Mouse (Mus musculus): Measurements from ENCODE around the gene Rnd1. TPM values are rescaled to one million over a fixed set of nuclear protein-coding genes. Genes with fewer than 3 reads are reported as not detected.
A peak's percentile ranks its signal among the peaks of the same experiment; 100 is the strongest.

Gene Rnd1
- 3.1 and 3.9 TPM in 2 replicates for polyA plus RNA-seq (2015; fragmentation: Nextera tagmentation; extraction: Ambion mirVana)

DNA sequence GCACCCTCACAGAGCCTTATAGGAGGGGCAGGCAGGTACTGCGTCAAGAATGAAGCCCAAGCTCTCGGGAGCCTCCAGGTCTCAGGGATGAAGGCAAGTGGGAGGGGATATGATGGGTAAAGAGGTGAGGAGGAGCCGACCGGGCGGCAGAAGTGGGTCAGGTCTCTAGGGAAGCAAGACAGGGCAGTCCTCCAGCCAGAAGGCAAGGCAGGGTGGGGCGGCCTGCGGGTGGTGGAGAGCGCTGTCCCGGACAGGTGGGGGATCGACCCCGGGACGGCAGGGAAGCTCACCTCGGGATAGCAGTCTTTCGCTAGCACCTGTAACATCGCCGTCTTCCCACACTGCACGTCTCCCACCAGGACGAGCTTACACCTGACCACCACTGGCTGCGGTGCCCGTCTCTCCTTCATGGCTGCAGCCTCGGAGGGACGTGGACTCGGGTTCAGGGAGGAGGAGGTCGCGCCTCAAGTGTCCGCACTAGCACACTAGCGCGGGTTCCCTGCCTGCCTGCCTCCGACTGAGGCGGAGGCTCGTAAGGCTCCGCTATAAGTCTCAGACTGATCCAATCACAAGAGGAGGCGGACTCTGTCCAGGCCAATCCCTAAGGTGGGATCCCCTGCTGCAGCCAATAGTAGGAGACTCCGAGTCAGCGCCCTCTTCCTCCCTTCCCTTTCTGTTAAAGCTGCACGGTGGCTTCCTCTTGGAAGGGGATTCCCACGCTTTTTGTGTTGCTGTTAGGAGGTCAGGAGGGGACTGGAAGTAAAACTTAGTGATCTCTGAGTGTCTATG, at the start of gene Rnd1:
Gene Rnd1 (minus strand): TSS at position 522 of the 789 bp plus-strand sequence.
- Histone ChIP-seq H3K36me3 (ENCODE audit: insufficient read depth, low read length) (no peaks in the 10 kb centered on the region), H3K27ac (ENCODE audit: low read length) (no peak within 1 kb of the TSS), H3K4me3 (ENCODE audit: low read depth, low read length) (peak within 1 kb of the TSS; percentile 39), H3K9me3 (ENCODE audit: low read length) (no peaks in the 10 kb centered on the region), H3K4me2 (replicated peaks; ENCODE audit: low read depth, low read length) (peak within 1 kb of the TSS; percentile 77), H3K9ac (replicated peaks; ENCODE audit: low read depth) (no peak within 1 kb of the TSS), H3K4me1 (ENCODE audit: insufficient read depth, low read depth, low read length) (no peaks in the 10 kb centered on the region), H3K27me3 (replicated peaks; ENCODE audit: insufficient read depth, low read length) (peaks cover 24% of the 10 kb centered on the region; the same call in 1 of the 2 replicates)
- peak; percentile 95 for DNase-seq (ENCODE audit: low spot score)
- TF ChIP-seq EP300 (IDR thresholded peaks at IDR 0.05) (no peak), CTCF (IDR thresholded peaks at IDR 0.05) (peak; percentile 22; the same call in 1 of the 2 replicates)
- WGBS: 1% methylated on average over 33 of the region's 37 CpGs
- peak; percentile 100 for ATAC-seq

DNA sequence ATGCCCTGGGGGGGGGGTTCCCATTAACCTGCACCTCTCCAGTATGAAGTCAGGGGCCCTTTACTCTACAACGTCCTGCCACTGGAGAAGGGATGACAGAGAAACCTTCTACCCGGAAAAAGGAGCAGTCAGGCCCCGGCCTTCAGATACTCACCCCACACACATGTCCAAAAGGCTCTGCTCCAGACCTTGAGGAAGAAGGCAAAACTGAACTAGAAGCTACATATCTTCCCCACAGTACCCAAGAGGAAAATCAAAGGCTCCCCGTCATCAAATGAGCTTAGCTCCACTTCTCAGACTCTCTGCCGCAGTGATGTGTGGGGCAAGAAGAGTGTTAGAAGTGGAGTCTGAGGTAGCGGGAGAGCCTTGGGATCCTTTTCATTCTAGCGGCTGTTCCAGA, 49.5 kb upstream of the Rnd1 start:
- no peaks in the 10 kb centered on the region for H3K27me3 ChIP-seq (replicated peaks; ENCODE audit: insufficient read depth, low read length)
- no peak for DNase-seq (ENCODE audit: low spot score)
- no peak overlapping the region; the same call in 1 of the 2 replicates for H3K9ac ChIP-seq (replicated peaks; ENCODE audit: low read depth)
- no peak overlapping the region for H3K27ac ChIP-seq (ENCODE audit: low read length)
- 47% methylated on average over 7 of the region's 7 CpGs for WGBS
- H3K36me3 ChIP-seq (ENCODE audit: insufficient read depth, low read length): no peaks in the 10 kb centered on the region
- peak overlapping the region; percentile 96 for H3K4me2 ChIP-seq (replicated peaks; ENCODE audit: low read depth, low read length)
- no peaks in the 10 kb centered on the region for H3K9me3 ChIP-seq (ENCODE audit: low read length)
- no peak for TF ChIP-seq EP300 (IDR thresholded peaks at IDR 0.05)
- TF ChIP-seq CTCF (IDR thresholded peaks at IDR 0.05): no peak
- H3K4me1 ChIP-seq (ENCODE audit: insufficient read depth, low read depth, low read length): peaks cover 12% of the 10 kb centered on the region
- H3K4me3 ChIP-seq (ENCODE audit: low read depth, low read length): no peak overlapping the region
- no peak for ATAC-seq

DNA sequence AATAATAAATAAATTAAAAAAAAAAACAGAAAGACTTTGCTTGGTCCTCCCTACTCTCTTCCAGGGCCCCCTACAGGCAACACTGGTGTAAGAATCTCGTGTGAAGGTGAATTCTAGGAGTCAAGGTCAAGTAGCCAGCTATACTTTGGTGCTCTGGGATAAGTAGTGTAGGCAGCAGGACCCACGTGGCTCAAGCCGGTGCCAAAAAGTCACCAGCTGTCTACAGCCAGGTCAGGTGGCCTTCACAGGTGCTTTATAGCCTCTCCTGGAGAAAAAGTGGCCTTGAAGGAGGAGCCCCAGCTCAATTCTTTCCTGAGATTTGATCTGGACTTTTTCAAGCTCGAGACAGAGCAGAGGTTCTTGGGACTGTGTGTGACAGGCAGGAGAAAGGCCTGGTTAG, 48.8 kb upstream of the Rnd1 start:
- H3K9ac ChIP-seq (replicated peaks; ENCODE audit: low read depth): no peak overlapping the region
- 69% methylated on average over 4 of the region's 4 CpGs for WGBS

GRCm38 (mm10) chr15:98724441-98724840, 47.2 kb upstream of the Rnd1 start:
- DNase-seq (ENCODE audit: low spot score) (no peak), ATAC-seq (peak; percentile 10; the same call in 1 of the 2 replicates)
- TF ChIP-seq CTCF (IDR thresholded peaks at IDR 0.05) (no peak), EP300 (IDR thresholded peaks at IDR 0.05) (no peak)
- Histone ChIP-seq H3K4me3 (ENCODE audit: low read depth, low read length) (no peak overlapping the region), H3K9me3 (ENCODE audit: low read length) (no peaks in the 10 kb centered on the region), H3K4me1 (ENCODE audit: insufficient read depth, low read depth, low read length) (peaks cover 12% of the 10 kb centered on the region), H3K9ac (replicated peaks; ENCODE audit: low read depth) (no peak overlapping the region), H3K4me2 (replicated peaks; ENCODE audit: low read depth, low read length) (no peak overlapping the region), H3K27ac (ENCODE audit: low read length) (no peak overlapping the region), H3K36me3 (ENCODE audit: insufficient read depth, low read length) (no peaks in the 10 kb centered on the region), H3K27me3 (replicated peaks; ENCODE audit: insufficient read depth, low read length) (no peaks in the 10 kb centered on the region)
- WGBS: 24% methylated on average over 16 of the region's 19 CpGs

More for the DNA sequence above, 48.8 kb upstream of the Rnd1 start:
- no peaks in the 10 kb centered on the region for H3K27me3 ChIP-seq (replicated peaks; ENCODE audit: insufficient read depth, low read length)
- H3K4me3 ChIP-seq (ENCODE audit: low read depth, low read length): no peak overlapping the region
- ATAC-seq (no peak), DNase-seq (ENCODE audit: low spot score) (no peak)
- H3K9me3 ChIP-seq (ENCODE audit: low read length): no peaks in the 10 kb centered on the region
- no peaks in the 10 kb centered on the region for H3K36me3 ChIP-seq (ENCODE audit: insufficient read depth, low read length)
- TF ChIP-seq EP300 (IDR thresholded peaks at IDR 0.05) (no peak), CTCF (IDR thresholded peaks at IDR 0.05) (no peak)
- no peak overlapping the region for H3K27ac ChIP-seq (ENCODE audit: low read length)
- peaks cover 12% of the 10 kb centered on the region for H3K4me1 ChIP-seq (ENCODE audit: insufficient read depth, low read depth, low read length)
- H3K4me2 ChIP-seq (replicated peaks; ENCODE audit: low read depth, low read length): no peak overlapping the region

GRCm38 (mm10) chr15:98722854-98723253, 45.6 kb upstream of the Rnd1 start:
- Histone ChIP-seq H3K4me3 (ENCODE audit: low read depth, low read length) (no peak overlapping the region), H3K4me2 (replicated peaks; ENCODE audit: low read depth, low read length) (no peak overlapping the region), H3K27ac (ENCODE audit: low read length) (no peak overlapping the region), H3K27me3 (replicated peaks; ENCODE audit: insufficient read depth, low read length) (no peaks in the 10 kb centered on the region), H3K36me3 (ENCODE audit: insufficient read depth, low read length) (no peaks in the 10 kb centered on the region), H3K9ac (replicated peaks; ENCODE audit: low read depth) (no peak overlapping the region), H3K4me1 (ENCODE audit: insufficient read depth, low read depth, low read length) (peaks cover 12% of the 10 kb centered on the region), H3K9me3 (ENCODE audit: low read length) (no peaks in the 10 kb centered on the region)
- no peak for TF ChIP-seq CTCF (IDR thresholded peaks at IDR 0.05)
- TF ChIP-seq EP300 (IDR thresholded peaks at IDR 0.05): no peak
- ATAC-seq (0 out of 2 replicates have a peak, but pooled peaks have one; percentile 41), DNase-seq (ENCODE audit: low spot score) (peak; percentile 37)
- 39% methylated on average over 14 of the region's 14 CpGs for WGBS

GRCm38 (mm10) chr15:98722191-98722590, 44.9 kb upstream of the Rnd1 start:
- DNase-seq (ENCODE audit: low spot score): no peak
- H3K27ac ChIP-seq (ENCODE audit: low read length): no peak overlapping the region
- no peak overlapping the region for H3K4me2 ChIP-seq (replicated peaks; ENCODE audit: low read depth, low read length)
- WGBS: 73% methylated on average over 8 of the region's 8 CpGs
- H3K36me3 ChIP-seq (ENCODE audit: insufficient read depth, low read length): no peaks in the 10 kb centered on the region
- H3K9ac ChIP-seq (replicated peaks; ENCODE audit: low read depth): no peak overlapping the region
- H3K4me1 ChIP-seq (ENCODE audit: insufficient read depth, low read depth, low read length): peaks cover 10% of the 10 kb centered on the region
- no peak for ATAC-seq
- no peak overlapping the region for H3K4me3 ChIP-seq (ENCODE audit: low read depth, low read length)
- H3K9me3 ChIP-seq (ENCODE audit: low read length): no peaks in the 10 kb centered on the region
- no peaks in the 10 kb centered on the region for H3K27me3 ChIP-seq (replicated peaks; ENCODE audit: insufficient read depth, low read length)
- no peak for TF ChIP-seq EP300 (IDR thresholded peaks at IDR 0.05)
- TF ChIP-seq CTCF (IDR thresholded peaks at IDR 0.05): no peak

All from lung, postnatal 0 days (tissue).